Mouse (Mus musculus) kidney, adult 2 months (tissue): ENCODE results near the gene Plekhg2. TPM values are rescaled to one million over a fixed set of nuclear protein-coding genes. Genes with fewer than 3 reads are reported as not detected.

Experiments
- DNase-seq: peaks from one replicate; pipeline ENCODE4 v3.0.0; 2021
- H3K27ac ChIP-seq: fragments of 200-500 bp; 2 replicates; pipeline ENCODE4 v1.5.1; 2012; ENCODE audit warnings: low read depth, low read length, control low read depth, inconsistent platforms; ENCODE audit not compliant: insufficient read depth
- H3K27me3 ChIP-seq: fragments of 200-500 bp; replicated peaks from 2 replicates; pipeline ENCODE4 v1.6.1; 2012; ENCODE audit warnings: mild to moderate bottlenecking, moderate library complexity, low read length, inconsistent platforms; ENCODE audit not compliant: control insufficient read depth, insufficient read depth
- H3K36me3 ChIP-seq: fragments of 200-500 bp; 2 replicates; pipeline ENCODE4 v1.6.1; 2012; ENCODE audit warnings: mild to moderate bottlenecking, moderate library complexity, low read length, inconsistent platforms; ENCODE audit not compliant: control insufficient read depth, insufficient read depth
- H3K4me1 ChIP-seq: fragments of 200-500 bp; 2 replicates; pipeline ENCODE4 v1.6.1; 2011; ENCODE audit warnings: low read length; ENCODE audit not compliant: control insufficient read depth, insufficient read depth
- H3K4me3 ChIP-seq: fragments of 200-500 bp; 2 replicates; pipeline ENCODE4 v1.5.1; 2011; ENCODE audit warnings: mild to moderate bottlenecking, low read depth, low read length, control low read depth; ENCODE audit not compliant: insufficient read depth
- CTCF ChIP-seq: fragments of 200-500 bp; conservative IDR thresholded peaks from 2 replicates; pipeline ENCODE4 v1.5.1; 2011; ENCODE audit warnings: low read depth, mild to moderate bottlenecking, control low read depth, low read length, moderate library complexity, mixed read lengths; ENCODE audit not compliant: insufficient read depth, insufficient read length
- POLR2A ChIP-seq: fragments of 200-500 bp; IDR thresholded peaks from one replicate; pipeline ENCODE4 v1.6.1; 2011; ENCODE audit warnings: low read depth, low read length, control low read depth
- WGBS: fragments of 180-500 bp; shearing (Covaris S2); methylation state at CpG from one replicate; pipeline ENCODE4 v1.1.7; 2018; 5-methylcytosine and 5-hydroxymethylcytosine counted together
- polyA plus RNA-seq: library from polyadenylated mRNA; depleted of rRNA; stranded (reverse); fragments of >200 nt; gene quantifications from 2 replicates; pipeline ENCODE4 v1.2.3, GENCODE M21; 2012

Gene Plekhg2
- polyA plus RNA-seq, 1 experiment, result 14.6 TPM

DNA sequence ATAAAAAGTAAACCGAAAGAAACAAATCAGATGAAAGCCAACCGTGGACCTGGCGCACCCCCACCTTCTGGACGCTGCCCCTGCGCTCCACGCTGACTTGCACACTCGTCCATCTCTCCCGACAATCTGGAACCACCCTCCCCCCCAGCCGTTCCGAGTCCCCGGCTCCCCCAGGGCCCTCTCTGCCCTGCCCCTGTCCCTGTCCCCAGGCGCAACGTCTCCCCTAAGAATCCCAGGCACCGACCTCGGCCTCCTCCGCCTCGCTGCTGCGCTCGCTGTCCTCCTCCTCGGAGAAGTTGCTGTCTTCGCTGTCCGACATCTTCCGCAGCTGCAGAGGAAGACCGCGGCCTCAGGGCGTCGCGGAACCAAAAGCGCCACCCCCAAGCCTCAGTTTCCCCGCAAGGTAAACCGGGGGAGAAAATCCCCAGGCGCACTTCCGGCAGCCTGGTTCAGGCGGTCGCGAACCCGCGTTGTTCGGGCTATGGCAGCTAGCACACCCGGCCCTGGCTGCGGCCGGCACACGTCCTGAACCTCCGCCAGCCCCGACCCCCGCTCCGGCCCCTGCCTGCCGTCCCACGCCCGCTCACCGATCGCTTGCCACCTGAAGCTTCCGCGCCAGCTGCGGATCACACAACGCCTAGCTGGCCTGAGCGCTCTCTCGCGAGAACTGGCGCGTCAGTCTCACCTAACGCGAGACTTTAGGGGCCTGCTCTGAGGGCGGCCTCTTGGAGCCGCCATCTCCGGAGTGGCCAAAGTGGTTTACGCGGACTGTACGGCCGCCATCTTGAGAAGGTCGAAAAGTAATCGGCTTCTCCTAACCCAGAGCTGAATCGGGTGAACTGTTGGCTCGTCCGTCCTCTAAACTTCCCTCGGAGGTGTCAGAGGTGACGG, 34.0 kb downstream of the Plekhg2 start, which contains the start of gene Supt5:
Supt5 (minus strand) TSS at position 639 of the 891 bp plus-strand sequence.
- peak; percentile 99 for DNase-seq
- Histone ChIP-seq H3K4me1 (peaks cover 9% of the 10 kb centered on the region; the same call in 1 of the 2 replicates), H3K4me3 (peak within 1 kb of the TSS; percentile 93), H3K27me3 (no peaks in the 10 kb centered on the region), H3K36me3 (no peaks in the 10 kb centered on the region), H3K27ac (peak within 1 kb of the TSS; percentile 97)
- no peak for TF ChIP-seq CTCF
- peak; percentile 82 for TF ChIP-seq POLR2A
- WGBS, result under 1% methylated on average over 76 of the region's 77 CpGs

DNA sequence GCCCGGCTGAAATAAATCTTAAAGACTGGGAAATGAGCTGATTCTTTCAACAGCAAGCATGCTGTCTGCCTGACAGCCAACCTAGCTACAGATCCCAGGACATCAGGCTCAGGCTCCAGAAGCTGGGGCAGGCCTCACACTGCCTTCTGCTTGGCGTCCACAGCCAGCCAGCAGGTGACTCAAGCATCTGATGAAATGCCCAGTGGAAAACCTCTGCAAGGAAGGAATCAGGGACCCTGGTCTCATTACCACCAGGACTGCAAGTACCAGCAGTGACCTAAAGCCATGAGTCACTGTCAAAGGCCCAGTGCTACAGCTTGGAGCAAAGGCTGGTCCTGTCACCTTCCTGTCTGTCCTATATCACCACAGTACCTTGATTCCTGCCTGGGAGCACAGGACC, 36.9 kb downstream of the Plekhg2 start:
- no peak for DNase-seq

DNA sequence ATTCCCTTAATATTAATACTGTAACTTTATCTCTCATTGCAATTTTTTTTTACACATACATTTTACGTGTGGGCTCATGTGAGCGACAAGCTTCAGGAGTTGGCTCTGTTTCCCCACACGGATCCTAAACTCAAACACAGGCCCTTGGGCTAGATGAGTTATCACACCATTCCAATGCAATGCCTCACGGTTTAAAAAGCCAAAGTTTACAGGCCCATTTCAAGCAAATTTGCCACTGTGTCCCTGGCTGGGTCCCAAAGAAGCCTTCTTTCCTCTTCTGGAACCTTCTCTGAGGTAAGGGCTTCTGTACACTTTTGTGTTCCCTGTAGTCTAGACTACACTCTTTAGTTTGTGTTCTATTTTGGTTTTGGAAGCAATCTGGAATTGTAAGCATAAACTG, 37.9 kb downstream of the Plekhg2 start:
- DNase-seq, result no peak
- Histone ChIP-seq H3K4me3 (no peak overlapping the region), H3K27ac (no peak overlapping the region), H3K4me1 (peaks cover 9% of the 10 kb centered on the region; the same call in 1 of the 2 replicates), H3K36me3 (peaks cover 4% of the 10 kb centered on the region; the same call in 1 of the 2 replicates), H3K27me3 (no peaks in the 10 kb centered on the region)
- WGBS, result 85% methylated on average over 4 of the region's 4 CpGs
- TF ChIP-seq CTCF (no peak), POLR2A (no peak)

More for the DNA sequence above, 36.9 kb downstream of the Plekhg2 start:
- Histone ChIP-seq H3K27ac (no peak overlapping the region), H3K27me3 (no peaks in the 10 kb centered on the region), H3K4me3 (no peak overlapping the region), H3K36me3 (peaks cover 4% of the 10 kb centered on the region; the same call in 1 of the 2 replicates), H3K4me1 (peaks cover 9% of the 10 kb centered on the region; the same call in 1 of the 2 replicates)
- TF ChIP-seq POLR2A (no peak), CTCF (no peak)
- WGBS, result 90% methylated on average over 2 of the region's 2 CpGs

DNA sequence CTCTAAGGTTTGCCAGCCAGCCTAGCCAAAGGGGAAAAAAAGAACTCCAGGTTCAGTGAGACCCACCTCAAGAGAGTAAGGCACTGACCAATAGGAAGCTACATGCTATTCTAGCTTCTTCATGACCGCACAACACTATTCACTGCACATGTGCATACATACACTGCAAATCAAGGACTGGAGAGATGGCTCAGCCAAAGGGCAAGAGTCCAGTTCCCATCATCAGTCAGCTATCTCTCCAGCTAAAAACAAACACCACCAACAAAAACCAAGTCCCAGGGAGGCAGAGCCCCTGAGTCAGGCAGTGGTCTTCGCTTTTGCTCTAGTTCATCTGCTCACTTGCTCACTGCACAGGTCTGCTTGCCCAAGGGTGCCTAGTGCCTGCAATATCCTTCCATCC, 44.1 kb downstream of the Plekhg2 start:
- TF ChIP-seq POLR2A (no peak), CTCF (no peak)
- H3K27ac ChIP-seq, result no peak overlapping the region
- DNase-seq, result no peak

DNA sequence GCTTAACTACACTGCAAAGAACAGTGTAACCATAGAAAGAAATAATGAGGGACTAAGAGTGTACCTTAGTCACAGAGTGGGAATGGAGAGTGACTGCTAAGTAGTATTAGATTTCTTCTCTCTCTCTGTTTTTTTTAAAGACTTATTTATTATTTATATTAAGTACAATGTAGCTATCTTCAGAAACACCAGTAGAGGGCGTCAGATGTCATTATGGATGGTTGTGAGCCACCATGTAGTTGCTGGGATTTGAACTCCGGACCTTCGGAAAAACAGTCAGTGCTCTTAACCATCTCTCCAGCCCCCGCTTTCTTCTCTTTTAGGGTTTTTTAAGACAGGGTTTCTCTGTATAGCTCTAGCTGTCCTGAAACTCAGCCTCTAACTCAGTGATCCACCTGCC, 45.9 kb downstream of the Plekhg2 start:
- no peak overlapping the region for H3K27ac ChIP-seq
- no peaks in the 10 kb centered on the region for H3K27me3 ChIP-seq
- H3K36me3 ChIP-seq, result peaks cover 8% of the 10 kb centered on the region
- no peaks in the 10 kb centered on the region for H3K4me1 ChIP-seq
- 83% methylated on average over 4 of the region's 4 CpGs for WGBS
- no peak overlapping the region for H3K4me3 ChIP-seq
- no peak for TF ChIP-seq POLR2A
- TF ChIP-seq CTCF, result no peak
- DNase-seq, result no peak

More for the DNA sequence above, 44.1 kb downstream of the Plekhg2 start:
- Histone ChIP-seq H3K36me3 (peaks cover 8% of the 10 kb centered on the region), H3K27me3 (no peaks in the 10 kb centered on the region), H3K4me3 (no peak overlapping the region), H3K4me1 (no peaks in the 10 kb centered on the region)
- WGBS, result 95% methylated on average over 2 of the region's 2 CpGs

DNA sequence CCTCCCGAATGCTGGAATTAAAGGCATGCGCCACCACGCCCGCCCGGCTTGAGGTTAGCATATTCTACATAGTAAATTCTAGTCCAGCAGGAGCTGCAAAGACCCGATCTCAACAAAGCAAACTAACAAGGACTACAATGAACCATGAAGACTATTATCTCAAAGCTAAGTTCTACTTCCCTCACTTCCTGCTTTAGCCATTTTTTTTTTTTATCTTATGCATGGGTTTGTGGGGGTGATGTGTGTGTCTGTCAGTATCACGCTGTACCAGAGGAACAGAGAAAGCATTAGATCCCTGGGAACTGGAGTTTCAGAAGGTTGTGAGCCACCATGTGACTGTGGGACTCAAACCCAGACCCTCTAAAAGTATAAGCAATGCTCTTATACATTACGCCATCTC, 47.1 kb downstream of the Plekhg2 start:
- no peaks in the 10 kb centered on the region for H3K27me3 ChIP-seq
- WGBS, result 96% methylated on average over 8 of the region's 8 CpGs
- no peak overlapping the region for H3K4me3 ChIP-seq
- TF ChIP-seq CTCF, result no peak
- no peak for TF ChIP-seq POLR2A
- H3K4me1 ChIP-seq, result no peaks in the 10 kb centered on the region
- peaks cover 6% of the 10 kb centered on the region for H3K36me3 ChIP-seq
- H3K27ac ChIP-seq, result no peak overlapping the region
- DNase-seq, result no peak

DNA sequence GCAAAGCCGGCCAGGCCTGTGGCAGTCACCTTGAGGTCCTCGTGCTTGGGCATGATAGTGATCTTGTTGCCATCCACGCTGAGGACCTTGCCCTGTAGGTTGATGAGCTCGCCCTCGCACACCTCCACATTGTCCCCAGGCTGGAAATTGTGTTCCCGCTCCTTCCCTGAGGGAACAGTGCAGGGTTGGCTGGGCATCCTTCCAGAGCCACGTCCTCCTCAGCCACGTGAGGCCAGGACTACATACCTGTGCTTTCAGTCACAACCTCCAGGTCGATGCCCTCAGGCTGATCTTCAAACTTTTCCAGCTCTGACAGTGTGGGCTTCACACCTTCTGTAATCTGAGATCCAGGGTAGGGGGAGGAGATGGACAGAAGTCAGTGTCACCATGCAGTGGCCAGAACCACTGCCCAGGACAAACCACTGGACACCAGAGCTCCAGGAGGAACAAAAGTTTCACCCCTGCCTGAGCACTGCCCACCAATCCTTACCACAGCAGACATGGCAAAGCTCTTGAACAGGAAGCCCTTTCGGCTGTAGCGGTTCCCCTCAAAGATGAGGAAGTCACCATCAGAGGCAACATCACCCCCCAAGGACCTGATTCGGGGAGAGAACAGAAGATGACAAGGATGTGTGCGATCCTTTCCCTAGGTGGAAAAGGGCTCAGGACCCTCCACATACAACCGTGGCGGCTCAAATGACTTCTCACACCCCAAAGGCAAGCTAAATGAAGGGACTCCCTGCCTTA, 50.3 kb downstream of the Plekhg2 start:
- Histone ChIP-seq H3K4me1 (no peaks in the 10 kb centered on the region), H3K27ac (no peak overlapping the region), H3K27me3 (no peaks in the 10 kb centered on the region), H3K36me3 (peaks cover 6% of the 10 kb centered on the region; the same call in 1 of the 2 replicates), H3K4me3 (no peak overlapping the region)
- DNase-seq, result peak; percentile 57
- WGBS, result 67% methylated on average over 15 of the region's 15 CpGs
- TF ChIP-seq CTCF (no peak), POLR2A (no peak)
